Mouse (Mus musculus) embryonic facial prominence, embryonic 11.5 days (tissue): Measurements from ENCODE around the gene Slc24a2. TPM values are rescaled to one million over a fixed set of nuclear protein-coding genes. Genes with fewer than 3 reads are reported as not detected.

Experiments used
- ATAC-seq: fragments of 200-750 bp; cut with Nextera tagmentation; replicated peaks from 2 replicates; pipeline ENCODE4 v1.8.0; 2017; ENCODE audit warnings: low read depth; ENCODE audit not compliant: insufficient number of reproducible peaks, low FRiP score, low TSS enrichment
- DNase-seq: peaks from one replicate; pipeline ENCODE4 v3.0.0-alpha.2; 2015; ENCODE audit warnings: low spot score
- H3K27ac ChIP-seq: fragments of 300-500 bp; sonication (generic); replicated peaks from 2 replicates; pipeline ENCODE4 v1.5.1; 2014; ENCODE audit warnings: mild to moderate bottlenecking, low read depth, low read length, control low read depth
- H3K27me3 ChIP-seq: fragments of 300-500 bp; sonication (generic); 2 replicates; pipeline ENCODE4 v1.6.1; 2014; ENCODE audit warnings: mild to moderate bottlenecking, low read length, moderate library complexity, mixed read lengths; ENCODE audit not compliant: control insufficient read depth, insufficient read depth
- H3K36me3 ChIP-seq: fragments of 300-500 bp; sonication (generic); replicated peaks from 2 replicates; pipeline ENCODE4 v1.6.1; 2014; ENCODE audit warnings: low read depth, mild to moderate bottlenecking, low read length, moderate library complexity, mixed read lengths; ENCODE audit not compliant: control insufficient read depth, insufficient read depth
- H3K4me1 ChIP-seq: fragments of 300-500 bp; sonication (generic); 2 replicates; pipeline ENCODE4 v1.6.1; 2014; ENCODE audit warnings: low read length, mixed read lengths; ENCODE audit not compliant: control insufficient read depth, insufficient read depth
- H3K4me2 ChIP-seq: fragments of 300-500 bp; sonication (generic); 2 replicates; pipeline ENCODE4 v1.6.1; 2014; ENCODE audit warnings: low read depth, mild to moderate bottlenecking, control low read depth, low read length, moderate library complexity
- H3K4me3 ChIP-seq: fragments of 300-500 bp; sonication (generic); 2 replicates; pipeline ENCODE4 v1.5.1; 2014; ENCODE audit warnings: low read depth, low read length, control low read depth
- H3K9ac ChIP-seq: fragments of 300-500 bp; sonication (generic); replicated peaks from 2 replicates; pipeline ENCODE4 v1.6.1; 2014; ENCODE audit warnings: mild to moderate bottlenecking, control low read depth, low read length
- H3K9me3 ChIP-seq: fragments of 300-500 bp; sonication (generic); replicated peaks from 2 replicates; pipeline ENCODE4 v1.6.1; 2016; ENCODE audit warnings: mild to moderate bottlenecking, low read length, inconsistent platforms, mixed read lengths; ENCODE audit not compliant: control insufficient read depth
- WGBS: fragments of 180-500 bp; shearing (Covaris S2); extraction: QIAGEN DNeasy Blood & Tissue Kit; methylation state at CpG from one replicate; pipeline ENCODE4 v1.1.7; 2014; 5-methylcytosine and 5-hydroxymethylcytosine counted together
- polyA plus RNA-seq: library from polyadenylated mRNA; unstranded; fragments of >200 nt; fragmentation: Nextera tagmentation; extraction: Ambion mirVana; gene quantifications from 2 replicates; pipeline ENCODE4 v1.2.1, GENCODE M21; 2014

Slc24a2 gene
- polyA plus RNA-seq, 1 experiment from 2014 or later = 0.39 TPM

- no peaks in the 10 kb centered on the region for H3K36me3 ChIP-seq
- H3K4me1 ChIP-seq = no peaks in the 10 kb centered on the region
- H3K4me3 ChIP-seq = no peak overlapping the region
- no peak overlapping the region for H3K9ac ChIP-seq
- H3K9me3 ChIP-seq = no peaks in the 10 kb centered on the region
- H3K4me2 ChIP-seq = no peak overlapping the region
- DNase-seq = peak; percentile 83
- 46% methylated on average over 14 of the region's 14 CpGs for WGBS
- H3K27ac ChIP-seq = no peak overlapping the region
- H3K27me3 ChIP-seq = no peaks in the 10 kb centered on the region
- peak; percentile 56; the same call in 1 of the 2 replicates for ATAC-seq
Measured at GRCm38 (mm10) chr4:86957576-86958411, 272.5 kb downstream of the Slc24a2 start.

- WGBS = 82% methylated on average over 4 of the region's 4 CpGs
- Histone ChIP-seq H3K4me3 (no peak overlapping the region), H3K4me2 (no peak overlapping the region), H3K36me3 (no peaks in the 10 kb centered on the region), H3K27me3 (no peaks in the 10 kb centered on the region), H3K4me1 (no peaks in the 10 kb centered on the region), H3K9ac (no peak overlapping the region), H3K27ac (no peak overlapping the region), H3K9me3 (no peaks in the 10 kb centered on the region)
- DNase-seq (no peak), ATAC-seq (no peak)
Measured at GRCm38 (mm10) chr4:86955448-86955847, 274.8 kb downstream of the Slc24a2 start.

- Histone ChIP-seq H3K4me3 (no peak overlapping the region), H3K9me3 (no peaks in the 10 kb centered on the region), H3K36me3 (no peaks in the 10 kb centered on the region), H3K4me2 (no peak overlapping the region), H3K9ac (no peak overlapping the region), H3K4me1 (no peaks in the 10 kb centered on the region), H3K27me3 (no peaks in the 10 kb centered on the region), H3K27ac (no peak overlapping the region)
- no peak for DNase-seq
- no peak for ATAC-seq
- 48% methylated on average over 5 of the region's 5 CpGs for WGBS
Measured at GRCm38 (mm10) chr4:86953519-86953918, 276.8 kb downstream of the Slc24a2 start.

GRCm38 (mm10) chr4:86948794-86949193 is 281.5 kb downstream of the Slc24a2 start:
- 88% methylated on average over 1 of the region's 1 CpGs for WGBS
- Histone ChIP-seq H3K36me3 (no peaks in the 10 kb centered on the region), H3K27ac (no peak overlapping the region), H3K27me3 (no peaks in the 10 kb centered on the region), H3K4me3 (no peak overlapping the region), H3K4me2 (no peak overlapping the region), H3K9ac (no peak overlapping the region), H3K9me3 (no peaks in the 10 kb centered on the region), H3K4me1 (no peaks in the 10 kb centered on the region)
- DNase-seq (no peak), ATAC-seq (no peak)

- Histone ChIP-seq H3K4me3 (no peak overlapping the region), H3K27me3 (no peaks in the 10 kb centered on the region), H3K36me3 (no peaks in the 10 kb centered on the region), H3K4me2 (no peak overlapping the region), H3K9me3 (no peaks in the 10 kb centered on the region), H3K9ac (no peak overlapping the region), H3K4me1 (no peaks in the 10 kb centered on the region), H3K27ac (no peak overlapping the region)
- WGBS = 41% methylated on average over 6 of the region's 6 CpGs
- ATAC-seq = no peak
- peak; percentile 28 for DNase-seq
Measured at GRCm38 (mm10) chr4:86943296-86943695, 287.0 kb downstream of the Slc24a2 start.

- Histone ChIP-seq H3K4me2 (no peak overlapping the region), H3K27me3 (no peaks in the 10 kb centered on the region), H3K4me3 (no peak overlapping the region), H3K36me3 (no peaks in the 10 kb centered on the region), H3K9ac (no peak overlapping the region), H3K4me1 (no peaks in the 10 kb centered on the region), H3K27ac (no peak overlapping the region), H3K9me3 (no peaks in the 10 kb centered on the region)
- no peak for ATAC-seq
- WGBS = 87% methylated on average over 6 of the region's 6 CpGs
- no peak for DNase-seq
Measured at GRCm38 (mm10) chr4:86942656-86943055, 287.6 kb downstream of the Slc24a2 start.

GRCm38 (mm10) chr4:86936706-86937105 is 293.6 kb downstream of the Slc24a2 start:
- DNase-seq (no peak), ATAC-seq (no peak)
- no peaks in the 10 kb centered on the region for H3K9me3 ChIP-seq
- no peaks in the 10 kb centered on the region for H3K27me3 ChIP-seq
- H3K4me1 ChIP-seq = no peaks in the 10 kb centered on the region
- H3K4me2 ChIP-seq = no peak overlapping the region
- WGBS = 48% methylated on average over 2 of the region's 3 CpGs
- H3K4me3 ChIP-seq = no peak overlapping the region
- no peak overlapping the region for H3K9ac ChIP-seq
- H3K27ac ChIP-seq = no peak overlapping the region
- H3K36me3 ChIP-seq = no peaks in the 10 kb centered on the region

- Histone ChIP-seq H3K4me2 (no peak overlapping the region), H3K36me3 (no peaks in the 10 kb centered on the region), H3K9ac (no peak overlapping the region), H3K4me3 (no peak overlapping the region), H3K4me1 (no peaks in the 10 kb centered on the region), H3K27ac (no peak overlapping the region), H3K27me3 (no peaks in the 10 kb centered on the region), H3K9me3 (no peaks in the 10 kb centered on the region)
- ATAC-seq (no peak), DNase-seq (no peak)
- WGBS = 93% methylated on average over 9 of the region's 9 CpGs
Measured at GRCm38 (mm10) chr4:86936217-86936616, 294.1 kb downstream of the Slc24a2 start.
